Mouse (Mus musculus): Measurements from ENCODE around the gene Rd3. TPM values are rescaled to one million over a fixed set of nuclear protein-coding genes. Genes with fewer than 3 reads are reported as not detected.

The Rd3 gene
- total and polyA plus RNA-seq, 3 experiments = 0.25 to 0.47 (median 0.44) TPM

Other genes starting within 250 kb of the Rd3 start
- gene Nek2, start 155.9 kb upstream of the Rd3 start, total RNA-seq (2012; rRNA removed) = 41.3 and 48.9 TPM in 2 replicates
- 51.2 and 55.4 TPM in 2 replicates for gene Nek2, start 155.9 kb upstream of the Rd3 start, total RNA-seq (2014; rRNA removed)
- gene Nek2, start 155.9 kb upstream of the Rd3 start, polyA plus RNA-seq (2012; ENCODE audit: insufficient read length, low read depth) = 68.8 and 79.4 TPM in 2 replicates
- gene Slc30a1, start 70.6 kb upstream of the Rd3 start, total RNA-seq (2012; rRNA removed) = 4.5 and 4.6 TPM in 2 replicates
- 8.9 and 9.4 TPM in 2 replicates for gene Slc30a1, start 70.6 kb upstream of the Rd3 start, total RNA-seq (2014; rRNA removed)
- 12.7 and 15.8 TPM in 2 replicates for gene Slc30a1, start 70.6 kb upstream of the Rd3 start, polyA plus RNA-seq (2012; ENCODE audit: insufficient read length, low read depth)
- gene Traf5, start 115.2 kb downstream of the Rd3 start, total RNA-seq (2012; rRNA removed) = 30.5 and 38.7 TPM in 2 replicates
- gene Traf5, start 115.2 kb downstream of the Rd3 start, total RNA-seq (2014; rRNA removed) = 16.9 and 21.3 TPM in 2 replicates
- gene Traf5, start 115.2 kb downstream of the Rd3 start, polyA plus RNA-seq (2012; ENCODE audit: insufficient read length, low read depth) = 32.3 and 42.8 TPM in 2 replicates
- 2.5 and 3.1 TPM in 2 replicates for gene Rcor3, start 160.7 kb downstream of the Rd3 start, total RNA-seq (2012; rRNA removed)
- 1.5 and 1.6 TPM in 2 replicates for gene Rcor3, start 160.7 kb downstream of the Rd3 start, total RNA-seq (2014; rRNA removed)
- 3.9 and 4.4 TPM in 2 replicates for gene Rcor3, start 160.7 kb downstream of the Rd3 start, polyA plus RNA-seq (2012; ENCODE audit: insufficient read length, low read depth)
- gene Kcnh1, start 213.4 kb downstream of the Rd3 start, total RNA-seq (2012; rRNA removed) = not detected in 2 replicates
- gene Kcnh1, start 213.4 kb downstream of the Rd3 start, total RNA-seq (2014; rRNA removed) = not detected in 2 replicates
- not detected in 2 replicates for gene Kcnh1, start 213.4 kb downstream of the Rd3 start, polyA plus RNA-seq (2012; ENCODE audit: insufficient read length, low read depth)

All from CH12.LX (cell line).